ENCODE assay signal across 8 mouse cellular contexts in the genomic region with DNA sequence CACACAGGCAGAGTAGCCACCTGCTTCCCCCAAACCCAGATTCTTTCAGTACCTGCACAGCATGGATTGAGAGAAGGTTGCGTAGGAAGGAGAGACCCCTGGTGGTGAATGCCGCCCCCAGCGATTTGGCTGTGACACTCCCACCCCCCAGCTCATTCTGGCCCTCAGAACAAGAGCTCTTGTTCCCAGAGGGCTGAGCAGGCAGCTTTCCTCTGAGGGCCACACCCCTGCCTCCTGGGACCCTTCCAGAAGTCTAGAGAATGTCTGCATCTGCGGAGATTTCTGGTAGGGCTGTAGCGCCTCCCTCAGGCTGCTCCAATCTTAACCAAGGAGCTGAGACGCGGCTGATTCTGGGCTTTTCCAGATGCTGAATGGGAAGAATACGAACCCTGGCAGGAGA.
DNase-seq lines count a peak whose midpoint lies in the region; ATAC-seq and TF ChIP-seq lines count a peak whose summit lies in the region.

No protein-coding gene starts in this region.

- no peaks in the 10 kb centered on the region for H3K36me3 ChIP-seq in heart, embryonic 13.5 days
- no peaks in the 10 kb centered on the region for H3K36me3 ChIP-seq in lung, embryonic 16.5 days (ENCODE audit: control insufficient read depth, insufficient read depth, low read length)
- H3K36me3 ChIP-seq in stomach, embryonic 16.5 days (ENCODE audit: control insufficient read depth, insufficient read depth, low read length): no peaks in the 10 kb centered on the region

- H3K4me1 ChIP-seq in heart, embryonic 13.5 days: peaks cover 35% of the 10 kb centered on the region
- H3K4me1 ChIP-seq in lung, embryonic 16.5 days (replicated peaks; ENCODE audit: control insufficient read depth, insufficient read depth, low read length): peaks cover 40% of the 10 kb centered on the region
- peaks cover 27% of the 10 kb centered on the region for H3K4me1 ChIP-seq in stomach, embryonic 16.5 days (ENCODE audit: control insufficient read depth, insufficient read depth, low read length)

- peak; percentile 18 for TF ChIP-seq CTCF in left cerebral cortex, adult 2 months (IDR thresholded peaks at IDR 0.05)

- 28% methylated on average over 8 of the region's 8 CpGs for WGBS in heart, embryonic 13.5 days
- WGBS in lung, embryonic 16.5 days: 33% methylated on average over 8 of the region's 8 CpGs
- 40% methylated on average over 8 of the region's 8 CpGs for WGBS in stomach, embryonic 16.5 days

- H3K4me2 ChIP-seq in heart, embryonic 13.5 days: no peak overlapping the region
- H3K4me2 ChIP-seq in lung, embryonic 16.5 days (ENCODE audit: low read depth, low read length): no peak overlapping the region
- H3K4me2 ChIP-seq in stomach, embryonic 16.5 days (ENCODE audit: low read depth, low read length): no peak overlapping the region

- peak overlapping the region; percentile 20; the same call in 1 of the 2 replicates for H3K9ac ChIP-seq in heart, embryonic 13.5 days
- H3K9ac ChIP-seq in lung, embryonic 16.5 days (ENCODE audit: low read length): no peak overlapping the region
- H3K9ac ChIP-seq in stomach, embryonic 16.5 days (ENCODE audit: low read length): 0 out of 2 replicates have a peak overlapping the region, but pooled peaks have one; percentile 23

- H3K4me3 ChIP-seq in left cerebral cortex, adult 2 months: no peak overlapping the region
- H3K4me3 ChIP-seq in heart, embryonic 13.5 days: no peak overlapping the region
- no peak overlapping the region for H3K4me3 ChIP-seq in lung, embryonic 16.5 days (ENCODE audit: low read length)
- no peak overlapping the region for H3K4me3 ChIP-seq in stomach, embryonic 16.5 days (replicated peaks; ENCODE audit: low read length)

- intact Hi-C loops in left cerebral cortex, adult 2 months (cut with DNase I): no loop called here
- intact Hi-C loops in left cerebral cortex, postnatal 36 days (cut with DNase I): no loop called here

- H3K27ac ChIP-seq in left cerebral cortex, adult 2 months: no peak overlapping the region
- H3K27ac ChIP-seq in heart, embryonic 13.5 days (replicated peaks): 0 out of 2 replicates have a peak overlapping the region, but pooled peaks have one; percentile 5
- H3K27ac ChIP-seq in lung, embryonic 16.5 days (ENCODE audit: low read length): no peak overlapping the region
- peak overlapping the region; percentile 56; the same call in 1 of the 2 replicates for H3K27ac ChIP-seq in stomach, embryonic 16.5 days (ENCODE audit: low read length)

- no peaks in the 10 kb centered on the region for H3K9me3 ChIP-seq in heart, embryonic 13.5 days
- no peaks in the 10 kb centered on the region for H3K9me3 ChIP-seq in lung, embryonic 16.5 days (ENCODE audit: control insufficient read depth, low read length)
- no peaks in the 10 kb centered on the region for H3K9me3 ChIP-seq in stomach, embryonic 16.5 days (replicated peaks; ENCODE audit: control insufficient read depth, low read length)

- no peak for ATAC-seq in heart, embryonic 13.5 days (ENCODE audit: extremely low read depth, insufficient number of reproducible peaks, low FRiP score, low TSS enrichment)
- ATAC-seq in lung, embryonic 16.5 days (ENCODE audit: low read depth): peak; percentile 45
- peak; percentile 46; the same call in 1 of the 2 replicates for ATAC-seq in stomach, embryonic 16.5 days (ENCODE audit: insufficient read depth, low FRiP score)

- no peaks in the 10 kb centered on the region for H3K27me3 ChIP-seq in heart, embryonic 13.5 days (replicated peaks)
- no peaks in the 10 kb centered on the region for H3K27me3 ChIP-seq in lung, embryonic 16.5 days (ENCODE audit: control insufficient read depth, insufficient read depth, low read depth, low read length)
- no peaks in the 10 kb centered on the region for H3K27me3 ChIP-seq in stomach, embryonic 16.5 days (ENCODE audit: control insufficient read depth, insufficient read depth, low read length)

- DNase-seq in left cerebral cortex, adult 2 months (ENCODE audit: extremely low spot score in 1 of 2, low spot score in 2 of 2): no peak
- no peak for DNase-seq in left cerebral cortex, postnatal 36 days (ENCODE audit: low spot score in 2 of 2)
- DNase-seq in embryo, embryonic 11 days: peak; percentile 66
- DNase-seq in adrenal gland, adult 18-20 months (ENCODE audit: low spot score in 2 of 2): no peak
- DNase-seq in adipocyte (ENCODE audit: low spot score): no peak

Comparison
In these comparisons a context has a peak if more than half of its experiments do, and no peak if none do; other contexts are left out.
1. H3K27ac ChIP-seq: peak in heart, embryonic 13.5 days (single experiment) and stomach, embryonic 16.5 days (single experiment); none in left cerebral cortex, adult 2 months (single experiment) and lung, embryonic 16.5 days (single experiment).